Mouse (Mus musculus): ENCODE measurements around the gene Tsacc. TPM values are rescaled to one million over a fixed set of nuclear protein-coding genes. Genes with fewer than 3 reads are reported as not detected.
"Not testable (repeated sequence)": the region's sequence is repeated elsewhere in the genome, so short reads cannot be mapped to it uniquely, and the experiment has no call there.

The Tsacc gene
- polyA plus RNA-seq, 1 experiment from 2014 or later: 12.2 TPM

GRCm38 (mm10) chr3:88268014-88268413 is 28.8 kb downstream of the Tsacc start:
- WGBS: 51% methylated on average over 6 of the region's 6 CpGs
- not testable (repeated sequence) for H3K4me3 ChIP-seq (ENCODE audit: control insufficient read depth in 1 of 2, insufficient read depth in 1 of 2, low read depth in 1 of 2, low read length in 2 of 2); H3K27me3 ChIP-seq (ENCODE audit: control insufficient read depth, insufficient read depth, low read length); H3K4me2 ChIP-seq (ENCODE audit: low read length); H3K9me3 ChIP-seq (ENCODE audit: control insufficient read depth, low read length); H3K9ac ChIP-seq (ENCODE audit: low read length); ATAC-seq (ENCODE audit: insufficient number of reproducible peaks, insufficient read depth, low FRiP score, low read depth); H3K4me1 ChIP-seq (ENCODE audit: control insufficient read depth in 2 of 2, insufficient read depth in 2 of 2, low read length in 2 of 2); H3K36me3 ChIP-seq (ENCODE audit: control insufficient read depth, insufficient read depth, low read length); H3K27ac ChIP-seq (replicated peaks in 1 of 2; ENCODE audit: control insufficient read depth in 1 of 2, insufficient read depth in 1 of 2, low read depth in 2 of 2, low read length in 2 of 2)

- no peak overlapping the region for H3K4me2 ChIP-seq (ENCODE audit: low read length)
- H3K27ac ChIP-seq (replicated peaks in 1 of 2; ENCODE audit: control insufficient read depth in 1 of 2, insufficient read depth in 1 of 2, low read depth in 2 of 2, low read length in 2 of 2): no peak overlapping the region
- WGBS: 70% methylated on average over 3 of the region's 3 CpGs
- H3K4me3 ChIP-seq (ENCODE audit: control insufficient read depth in 1 of 2, insufficient read depth in 1 of 2, low read depth in 1 of 2, low read length in 2 of 2): no peak overlapping the region
- no peaks in the 10 kb centered on the region; the same call in 1 of the 2 replicates for H3K27me3 ChIP-seq (ENCODE audit: control insufficient read depth, insufficient read depth, low read length)
- no peaks in the 10 kb centered on the region for H3K9me3 ChIP-seq (ENCODE audit: control insufficient read depth, low read length)
- H3K9ac ChIP-seq (ENCODE audit: low read length): no peak overlapping the region
- no peak for ATAC-seq (ENCODE audit: insufficient number of reproducible peaks, insufficient read depth, low FRiP score, low read depth)
- no peaks in the 10 kb centered on the region for H3K4me1 ChIP-seq (ENCODE audit: control insufficient read depth in 2 of 2, insufficient read depth in 2 of 2, low read length in 2 of 2)
- H3K36me3 ChIP-seq (ENCODE audit: control insufficient read depth, insufficient read depth, low read length): no peaks in the 10 kb centered on the region
These were observed 34.5 kb downstream of the Tsacc start for GRCm38 (mm10) chr3:88262346-88262745.

- ATAC-seq (ENCODE audit: insufficient number of reproducible peaks, insufficient read depth, low FRiP score, low read depth): 0 out of 2 replicates have a peak, but pooled peaks have one; percentile 8
- Histone ChIP-seq H3K4me1 (ENCODE audit: control insufficient read depth in 2 of 2, insufficient read depth in 2 of 2, low read length in 2 of 2) (peaks cover 0 to 3% of the 10 kb centered on the region in 2 experiments; a peak in 2 of 4 replicates), H3K27ac (replicated peaks in 1 of 2; ENCODE audit: control insufficient read depth in 1 of 2, insufficient read depth in 1 of 2, low read depth in 2 of 2, low read length in 2 of 2) (no peak overlapping the region), H3K4me3 (ENCODE audit: control insufficient read depth in 1 of 2, insufficient read depth in 1 of 2, low read depth in 1 of 2, low read length in 2 of 2) (no peak overlapping the region), H3K9me3 (ENCODE audit: control insufficient read depth, low read length) (no peaks in the 10 kb centered on the region), H3K9ac (ENCODE audit: low read length) (no peak overlapping the region), H3K27me3 (ENCODE audit: control insufficient read depth, insufficient read depth, low read length) (peaks cover 48% of the 10 kb centered on the region), H3K4me2 (ENCODE audit: low read length) (no peak overlapping the region), H3K36me3 (ENCODE audit: control insufficient read depth, insufficient read depth, low read length) (no peaks in the 10 kb centered on the region)
- WGBS: 53% methylated on average over 7 of the region's 7 CpGs
These were observed 40.4 kb downstream of the Tsacc start for GRCm38 (mm10) chr3:88256382-88256781.

DNA sequence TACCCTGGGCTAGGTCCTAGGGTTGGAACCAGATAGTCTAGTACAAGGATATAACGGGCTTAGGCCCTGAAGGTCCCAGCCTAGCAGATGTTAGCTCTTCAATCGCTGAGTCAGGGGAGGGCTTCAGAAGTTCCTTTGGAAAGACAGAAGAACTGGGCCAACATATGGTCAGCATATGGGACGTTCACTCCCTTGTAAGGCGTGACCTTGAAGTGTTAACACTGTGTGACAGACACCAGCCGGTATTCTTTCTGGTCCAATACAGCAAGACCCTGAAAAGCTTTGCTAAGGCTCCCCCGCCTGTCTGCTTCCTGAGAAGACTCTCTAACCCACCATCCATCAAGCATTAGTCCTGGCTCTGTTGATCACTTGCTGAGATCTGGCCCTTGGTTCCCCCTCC is 40.8 kb downstream of the Tsacc start:
- no peak overlapping the region for H3K27ac ChIP-seq (replicated peaks in 1 of 2; ENCODE audit: control insufficient read depth in 1 of 2, insufficient read depth in 1 of 2, low read depth in 2 of 2, low read length in 2 of 2)
- H3K9ac ChIP-seq (ENCODE audit: low read length): no peak overlapping the region
- no peaks in the 10 kb centered on the region for H3K9me3 ChIP-seq (ENCODE audit: control insufficient read depth, low read length)
- peak; percentile 27; the same call in 1 of the 2 replicates for ATAC-seq (ENCODE audit: insufficient number of reproducible peaks, insufficient read depth, low FRiP score, low read depth)
- H3K36me3 ChIP-seq (ENCODE audit: control insufficient read depth, insufficient read depth, low read length): no peaks in the 10 kb centered on the region
- WGBS: 39% methylated on average over 6 of the region's 6 CpGs
- H3K4me3 ChIP-seq (ENCODE audit: control insufficient read depth in 1 of 2, insufficient read depth in 1 of 2, low read depth in 1 of 2, low read length in 2 of 2): no peak overlapping the region
- H3K4me1 ChIP-seq (ENCODE audit: control insufficient read depth in 2 of 2, insufficient read depth in 2 of 2, low read length in 2 of 2): peaks cover 0 to 3% of the 10 kb centered on the region in 2 experiments; a peak in 2 of 4 replicates
- peaks cover 48% of the 10 kb centered on the region for H3K27me3 ChIP-seq (ENCODE audit: control insufficient read depth, insufficient read depth, low read length)
- H3K4me2 ChIP-seq (ENCODE audit: low read length): no peak overlapping the region

DNA sequence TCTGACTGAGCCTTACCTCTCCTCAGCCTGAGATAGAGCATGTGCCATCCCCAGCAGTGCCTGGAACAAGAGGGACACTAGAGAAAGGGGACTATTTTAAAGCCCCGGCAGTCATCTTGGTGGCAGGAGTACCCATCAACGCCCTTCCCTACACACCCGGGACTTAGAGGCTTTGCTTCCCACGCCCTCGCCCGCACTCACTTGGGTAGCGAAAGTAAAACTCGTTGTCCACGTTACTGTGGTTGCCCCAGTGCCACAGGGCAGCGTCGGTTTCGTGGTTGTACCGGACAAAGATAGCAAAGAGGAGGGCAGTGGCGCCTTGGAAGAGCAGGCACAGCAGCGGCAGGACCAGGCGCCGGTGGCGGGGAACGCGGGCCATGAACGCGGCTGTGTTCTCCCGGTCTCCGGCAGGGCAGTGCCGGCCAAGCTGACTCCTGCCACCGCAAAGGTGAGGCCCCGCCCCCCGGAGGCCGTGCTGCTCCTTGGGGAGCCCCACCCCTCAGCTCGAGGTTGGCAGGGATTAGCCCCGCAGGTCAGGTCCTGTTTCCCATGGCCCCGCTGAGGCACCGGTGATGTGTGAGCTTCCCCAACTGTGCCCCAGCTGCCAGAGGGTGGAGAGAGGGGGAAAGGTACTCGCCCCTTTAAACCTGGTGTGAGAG is 42.4 kb downstream of the Tsacc start, which contains the start of gene Rhbg:
Gene Rhbg, minus strand, starts transcription at position 442 of the 659 bp plus-strand sequence.
- ATAC-seq (ENCODE audit: insufficient number of reproducible peaks, insufficient read depth, low FRiP score, low read depth): no peak
- no peaks in the 10 kb centered on the region for H3K36me3 ChIP-seq (ENCODE audit: control insufficient read depth, insufficient read depth, low read length)
- H3K27ac ChIP-seq (replicated peaks in 1 of 2; ENCODE audit: control insufficient read depth in 1 of 2, insufficient read depth in 1 of 2, low read depth in 2 of 2, low read length in 2 of 2): no peak within 1 kb of the TSS
- under 1% methylated on average over 34 of the region's 34 CpGs for WGBS
- peak within 1 kb of the TSS; percentile 62 for H3K9ac ChIP-seq (ENCODE audit: low read length)
- peak within 1 kb of the TSS; percentile 81 for H3K4me2 ChIP-seq (ENCODE audit: low read length)
- H3K9me3 ChIP-seq (ENCODE audit: control insufficient read depth, low read length): no peaks in the 10 kb centered on the region
- peak within 1 kb of the TSS; percentile 43 to 46 for H3K4me3 ChIP-seq (ENCODE audit: control insufficient read depth in 1 of 2, insufficient read depth in 1 of 2, low read depth in 1 of 2, low read length in 2 of 2)
- H3K4me1 ChIP-seq (ENCODE audit: control insufficient read depth in 2 of 2, insufficient read depth in 2 of 2, low read length in 2 of 2): peaks cover 0 to 3% of the 10 kb centered on the region in 2 experiments; a peak in 2 of 4 replicates
- peaks cover 48% of the 10 kb centered on the region for H3K27me3 ChIP-seq (ENCODE audit: control insufficient read depth, insufficient read depth, low read length)

DNA sequence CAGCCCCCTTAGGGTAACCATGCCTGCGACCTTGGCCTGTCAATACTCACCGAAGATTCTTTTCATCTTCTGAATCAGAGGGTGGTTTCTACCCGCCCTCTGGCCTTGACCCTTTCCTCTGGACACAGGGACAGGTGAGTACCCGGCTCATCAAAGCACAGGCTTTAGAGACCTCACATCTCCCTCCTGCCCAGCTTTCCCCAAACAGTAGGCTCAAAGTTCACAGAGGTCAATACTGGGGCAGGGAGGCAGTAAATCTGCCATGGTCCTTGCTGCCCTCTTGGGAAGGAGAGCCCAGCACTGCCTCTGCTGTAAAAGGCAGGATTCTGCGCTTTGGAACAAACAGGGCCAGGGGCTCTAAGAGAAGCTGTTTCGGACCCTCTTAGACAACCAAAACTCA is 44.1 kb downstream of the Tsacc start:
- WGBS: 74% methylated on average over 6 of the region's 6 CpGs
- Histone ChIP-seq H3K9ac (ENCODE audit: low read length) (no peak overlapping the region), H3K27ac (replicated peaks in 1 of 2; ENCODE audit: control insufficient read depth in 1 of 2, insufficient read depth in 1 of 2, low read depth in 2 of 2, low read length in 2 of 2) (no peak overlapping the region), H3K27me3 (ENCODE audit: control insufficient read depth, insufficient read depth, low read length) (peaks cover 48% of the 10 kb centered on the region), H3K36me3 (ENCODE audit: control insufficient read depth, insufficient read depth, low read length) (no peaks in the 10 kb centered on the region), H3K4me2 (ENCODE audit: low read length) (no peak overlapping the region), H3K4me3 (ENCODE audit: control insufficient read depth in 1 of 2, insufficient read depth in 1 of 2, low read depth in 1 of 2, low read length in 2 of 2) (no peak overlapping the region), H3K9me3 (ENCODE audit: control insufficient read depth, low read length) (no peaks in the 10 kb centered on the region), H3K4me1 (ENCODE audit: control insufficient read depth in 2 of 2, insufficient read depth in 2 of 2, low read length in 2 of 2) (peaks cover 0 to 3% of the 10 kb centered on the region in 2 experiments; a peak in 2 of 4 replicates)
- no peak for ATAC-seq (ENCODE audit: insufficient number of reproducible peaks, insufficient read depth, low FRiP score, low read depth)

GRCm38 (mm10) chr3:88248406-88248805 is 48.4 kb downstream of the Tsacc start:
- Histone ChIP-seq H3K4me2 (ENCODE audit: low read length) (no peak overlapping the region), H3K36me3 (ENCODE audit: control insufficient read depth, insufficient read depth, low read length) (no peaks in the 10 kb centered on the region), H3K9me3 (ENCODE audit: control insufficient read depth, low read length) (no peaks in the 10 kb centered on the region), H3K4me3 (ENCODE audit: control insufficient read depth in 1 of 2, insufficient read depth in 1 of 2, low read depth in 1 of 2, low read length in 2 of 2) (no peak overlapping the region), H3K27me3 (ENCODE audit: control insufficient read depth, insufficient read depth, low read length) (peaks cover 45% of the 10 kb centered on the region), H3K4me1 (ENCODE audit: control insufficient read depth in 2 of 2, insufficient read depth in 2 of 2, low read length in 2 of 2) (no peaks in the 10 kb centered on the region), H3K27ac (replicated peaks in 1 of 2; ENCODE audit: control insufficient read depth in 1 of 2, insufficient read depth in 1 of 2, low read depth in 2 of 2, low read length in 2 of 2) (no peak overlapping the region), H3K9ac (ENCODE audit: low read length) (no peak overlapping the region)
- no peak for ATAC-seq (ENCODE audit: insufficient number of reproducible peaks, insufficient read depth, low FRiP score, low read depth)
- WGBS: 81% methylated on average over 11 of the region's 11 CpGs

DNA sequence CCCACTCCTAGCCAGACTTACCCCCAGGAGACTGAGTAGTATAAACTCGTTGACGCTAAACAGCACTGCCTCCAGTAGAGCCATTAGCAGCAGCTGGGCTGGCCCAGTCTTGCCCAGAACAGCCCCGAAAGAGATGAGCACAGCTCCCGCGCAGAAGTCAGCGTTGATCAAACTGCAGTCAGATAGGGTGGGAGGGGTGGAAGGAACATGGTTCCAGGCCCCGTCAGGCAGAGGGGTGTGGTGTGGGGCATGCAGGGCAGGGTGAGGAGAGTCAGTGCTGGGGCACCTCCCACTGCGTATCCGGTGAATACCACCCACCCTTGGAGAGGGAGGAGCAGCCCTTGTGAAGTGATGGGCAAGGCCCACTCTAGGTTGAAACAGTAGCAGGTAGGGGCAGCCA is 49.1 kb downstream of the Tsacc start:
- Histone ChIP-seq H3K36me3 (ENCODE audit: control insufficient read depth, insufficient read depth, low read length) (no peaks in the 10 kb centered on the region), H3K4me2 (ENCODE audit: low read length) (no peak overlapping the region), H3K9me3 (ENCODE audit: control insufficient read depth, low read length) (no peaks in the 10 kb centered on the region), H3K9ac (ENCODE audit: low read length) (no peak overlapping the region), H3K27me3 (ENCODE audit: control insufficient read depth, insufficient read depth, low read length) (peaks cover 45% of the 10 kb centered on the region), H3K4me1 (ENCODE audit: control insufficient read depth in 2 of 2, insufficient read depth in 2 of 2, low read length in 2 of 2) (no peaks in the 10 kb centered on the region), H3K4me3 (ENCODE audit: control insufficient read depth in 1 of 2, insufficient read depth in 1 of 2, low read depth in 1 of 2, low read length in 2 of 2) (no peak overlapping the region), H3K27ac (replicated peaks in 1 of 2; ENCODE audit: control insufficient read depth in 1 of 2, insufficient read depth in 1 of 2, low read depth in 2 of 2, low read length in 2 of 2) (no peak overlapping the region)
- 0 out of 2 replicates have a peak, but pooled peaks have one; percentile 11 for ATAC-seq (ENCODE audit: insufficient number of reproducible peaks, insufficient read depth, low FRiP score, low read depth)
- 67% methylated on average over 9 of the region's 9 CpGs for WGBS

Data from heart, embryonic 14.5 days (tissue).